Mouse (Mus musculus) small intestine, adult 2 months (tissue): Measurements from ENCODE around the gene Higd1a.

ENCODE experiments used
- CTCF ChIP-seq: fragments of 200-500 bp; IDR thresholded peaks from 2 replicates; pipeline ENCODE4 v1.5.1; 2012; ENCODE audit warnings: low read depth, mild to moderate bottlenecking, control low read depth, inconsistent platforms, low read length, moderate library complexity, mixed read lengths; ENCODE audit not compliant: insufficient replicate concordance, insufficient read length; ENCODE audit errors: extremely low read depth
- POLR2A ChIP-seq: fragments of 200-500 bp; IDR thresholded peaks from 2 replicates; pipeline ENCODE4 v1.6.1; 2012; ENCODE audit warnings: low read depth, mild to moderate bottlenecking, control low read depth, inconsistent platforms, low read length, moderate library complexity

GRCm38 (mm10) chr9:121901710-121902700 lies 43.8 kb upstream of the Higd1a start:
- TF ChIP-seq CTCF (no peak), POLR2A (no peak)
